Mouse (Mus musculus) neural tube, embryonic 15.5 days (tissue): ENCODE measurements at regions not wholly inside any gene's neighbourhood (a gene's known extent, or its start where the extent isn't known, plus 50 kb on each side); places are given as distances from the start of the nearest gene placed in this dataset.
"Not testable (repeated sequence)": the region's sequence is repeated elsewhere in the genome, so short reads cannot be mapped to it uniquely, and the experiment has no call there.

ENCODE experiments used
- ATAC-seq: fragments of 200-750 bp; cut with Nextera tagmentation; 2 replicates; pipeline ENCODE4 v1.8.0; 2017; ENCODE audit warnings: mild to moderate bottlenecking, moderate TSS enrichment, moderate library complexity; ENCODE audit not compliant: low FRiP score
- H3K27ac ChIP-seq: fragments of 300-500 bp; sonication (generic); replicated peaks from 2 replicates; pipeline ENCODE4 v1.5.1; 2015; ENCODE audit warnings: mild to moderate bottlenecking, inconsistent platforms
- H3K27me3 ChIP-seq: fragments of 300-500 bp; sonication (generic); replicated peaks from 2 replicates; pipeline ENCODE4 v1.6.1; 2015; ENCODE audit warnings: inconsistent platforms
- H3K36me3 ChIP-seq: fragments of 300-500 bp; sonication (generic); 2 replicates; pipeline ENCODE4 v1.6.1; 2015; ENCODE audit warnings: inconsistent platforms
- H3K4me1 ChIP-seq: fragments of 300-500 bp; sonication (generic); 2 replicates; pipeline ENCODE4 v1.6.1; 2015; ENCODE audit warnings: inconsistent platforms
- H3K4me2 ChIP-seq: fragments of 300-500 bp; sonication (generic); 2 replicates; pipeline ENCODE4 v1.6.1; 2015; ENCODE audit warnings: inconsistent platforms, mild to moderate bottlenecking, moderate library complexity
- H3K4me3 ChIP-seq: fragments of 300-500 bp; sonication (generic); replicated peaks from 2 replicates; pipeline ENCODE4 v1.5.1; 2015; ENCODE audit warnings: mild to moderate bottlenecking, inconsistent platforms
- H3K9ac ChIP-seq: fragments of 300-500 bp; sonication (generic); replicated peaks from 2 replicates; pipeline ENCODE4 v1.6.1; 2015; ENCODE audit warnings: mild to moderate bottlenecking, inconsistent platforms
- H3K9me3 ChIP-seq: fragments of 300-500 bp; sonication (generic); replicated peaks from 2 replicates; pipeline ENCODE4 v1.6.1; 2016; ENCODE audit warnings: inconsistent platforms
- WGBS: fragments of 180-500 bp; shearing (Covaris S2); methylation state at CpG from one replicate; pipeline ENCODE4 v1.1.7; 2015; ENCODE audit warnings: mixed read lengths; 5-methylcytosine and 5-hydroxymethylcytosine counted together

GRCm38 (mm10) chr1:35881521-35881920, 186.7 kb upstream of the Hs6st1 start:
- Histone ChIP-seq H3K27me3 (no peaks in the 10 kb centered on the region), H3K36me3 (no peaks in the 10 kb centered on the region), H3K4me3 (no peak overlapping the region), H3K9ac (no peak overlapping the region), H3K4me2 (no peak overlapping the region), H3K4me1 (0 out of 2 replicates have a peak, but pooled peaks cover 4% of the 10 kb centered on the region), H3K27ac (no peak overlapping the region), H3K9me3 (no peaks in the 10 kb centered on the region)
- 80% methylated on average over 4 of the region's 4 CpGs for WGBS
- no peak for ATAC-seq

- Histone ChIP-seq H3K36me3 (no peaks in the 10 kb centered on the region), H3K9ac (no peak overlapping the region), H3K4me2 (no peak overlapping the region), H3K4me3 (no peak overlapping the region), H3K27me3 (no peaks in the 10 kb centered on the region), H3K4me1 (0 out of 2 replicates have a peak, but pooled peaks cover 4% of the 10 kb centered on the region), H3K27ac (no peak overlapping the region), H3K9me3 (no peaks in the 10 kb centered on the region)
- no peak for ATAC-seq
- WGBS = 55% methylated on average over 1 of the region's 1 CpGs
Measured at GRCm38 (mm10) chr1:35882101-35882500, 186.1 kb upstream of the Hs6st1 start.

GRCm38 (mm10) chr1:35889731-35890499, 178.3 kb upstream of the Hs6st1 start:
- Histone ChIP-seq H3K4me2 (no peak overlapping the region), H3K4me1 (no peaks in the 10 kb centered on the region), H3K4me3 (no peak overlapping the region), H3K27me3 (no peaks in the 10 kb centered on the region), H3K27ac (no peak overlapping the region), H3K9me3 (0 out of 2 replicates have a peak, but pooled peaks cover 5% of the 10 kb centered on the region), H3K36me3 (no peaks in the 10 kb centered on the region), H3K9ac (no peak overlapping the region)
- no peak for ATAC-seq
- WGBS = 61% methylated on average over 19 of the region's 19 CpGs

- 87% methylated on average over 15 of the region's 15 CpGs for WGBS
- no peak overlapping the region for H3K27ac ChIP-seq
- H3K27me3 ChIP-seq = no peaks in the 10 kb centered on the region
- H3K9me3 ChIP-seq = 0 out of 2 replicates have a peak, but pooled peaks cover 5% of the 10 kb centered on the region
- H3K4me3 ChIP-seq = no peak overlapping the region
- H3K4me2 ChIP-seq = no peak overlapping the region
- H3K9ac ChIP-seq = no peak overlapping the region
- no peak for ATAC-seq
- no peaks in the 10 kb centered on the region for H3K36me3 ChIP-seq
- H3K4me1 ChIP-seq = no peaks in the 10 kb centered on the region
Measured at GRCm38 (mm10) chr1:35890500-35890900, 177.7 kb upstream of the Hs6st1 start.

GRCm38 (mm10) chr1:35899536-35899935, 168.7 kb upstream of the Hs6st1 start:
- 81% methylated on average over 1 of the region's 1 CpGs for WGBS
- no peak overlapping the region for H3K27ac ChIP-seq
- H3K9me3 ChIP-seq = 0 out of 2 replicates have a peak, but pooled peaks cover 4% of the 10 kb centered on the region
- H3K4me3 ChIP-seq = no peak overlapping the region
- no peaks in the 10 kb centered on the region for H3K4me1 ChIP-seq
- H3K4me2 ChIP-seq = no peak overlapping the region
- no peaks in the 10 kb centered on the region for H3K27me3 ChIP-seq
- no peak overlapping the region for H3K9ac ChIP-seq
- H3K36me3 ChIP-seq = no peaks in the 10 kb centered on the region
- no peak for ATAC-seq

- Histone ChIP-seq H3K4me3 (no peak overlapping the region), H3K4me2 (no peak overlapping the region), H3K27me3 (no peaks in the 10 kb centered on the region), H3K9me3 (no peaks in the 10 kb centered on the region), H3K4me1 (0 out of 2 replicates have a peak, but pooled peaks cover 3% of the 10 kb centered on the region), H3K9ac (no peak overlapping the region), H3K36me3 (no peaks in the 10 kb centered on the region), H3K27ac (no peak overlapping the region)
- 90% methylated on average over 9 of the region's 9 CpGs for WGBS
- ATAC-seq = no peak
Measured at GRCm38 (mm10) chr1:35904001-35904547, 164.1 kb upstream of the Hs6st1 start.

- H3K27ac ChIP-seq = no peak overlapping the region
- 88% methylated on average over 4 of the region's 4 CpGs for WGBS
- H3K4me2 ChIP-seq = no peak overlapping the region
- H3K9ac ChIP-seq = no peak overlapping the region
- no peak overlapping the region for H3K4me3 ChIP-seq
- no peaks in the 10 kb centered on the region for H3K36me3 ChIP-seq
- no peaks in the 10 kb centered on the region for H3K9me3 ChIP-seq
- no peaks in the 10 kb centered on the region for H3K4me1 ChIP-seq
- H3K27me3 ChIP-seq = no peaks in the 10 kb centered on the region
- ATAC-seq = no peak
Measured at GRCm38 (mm10) chr1:35913551-35913950, 154.6 kb upstream of the Hs6st1 start.

GRCm38 (mm10) chr1:35914175-35914574, 154.0 kb upstream of the Hs6st1 start:
- not testable (repeated sequence) for H3K9ac ChIP-seq, H3K4me1 ChIP-seq, H3K4me3 ChIP-seq, H3K27ac ChIP-seq, H3K27me3 ChIP-seq, H3K36me3 ChIP-seq, H3K4me2 ChIP-seq, H3K9me3 ChIP-seq, ATAC-seq
- WGBS = 94% methylated on average over 8 of the region's 8 CpGs

GRCm38 (mm10) chr1:35915526-35915925, 152.7 kb upstream of the Hs6st1 start:
- ATAC-seq = no peak
- no peak overlapping the region for H3K4me3 ChIP-seq
- WGBS = 83% methylated on average over 6 of the region's 6 CpGs

GRCm38 (mm10) chr1:35919840-35920734, 148.1 kb upstream of the Hs6st1 start:
- Histone ChIP-seq H3K27ac (peak overlapping the region; percentile 23; the same call in 1 of the 2 replicates), H3K4me1 (peaks cover 10% of the 10 kb centered on the region), H3K4me3 (no peak overlapping the region), H3K27me3 (no peaks in the 10 kb centered on the region), H3K9me3 (no peaks in the 10 kb centered on the region), H3K9ac (no peak overlapping the region), H3K4me2 (peak overlapping the region; percentile 11; the same call in 1 of the 2 replicates), H3K36me3 (no peaks in the 10 kb centered on the region)
- peak; percentile 90 for ATAC-seq
- 38% methylated on average over 12 of the region's 12 CpGs for WGBS

More at GRCm38 (mm10) chr1:35915526-35915925, 152.7 kb upstream of the Hs6st1 start:
- no peak overlapping the region for H3K27ac ChIP-seq
- no peaks in the 10 kb centered on the region for H3K27me3 ChIP-seq
- no peak overlapping the region for H3K4me2 ChIP-seq
- H3K9ac ChIP-seq = no peak overlapping the region
- H3K36me3 ChIP-seq = no peaks in the 10 kb centered on the region
- H3K4me1 ChIP-seq = peaks cover 10% of the 10 kb centered on the region
- H3K9me3 ChIP-seq = no peaks in the 10 kb centered on the region

- H3K4me3 ChIP-seq = no peak overlapping the region
- H3K4me1 ChIP-seq = peaks cover 7% of the 10 kb centered on the region
- no peaks in the 10 kb centered on the region for H3K27me3 ChIP-seq
- no peaks in the 10 kb centered on the region for H3K9me3 ChIP-seq
- H3K36me3 ChIP-seq = no peaks in the 10 kb centered on the region
- no peak for ATAC-seq
- no peak overlapping the region for H3K9ac ChIP-seq
- WGBS = 95% methylated on average over 4 of the region's 4 CpGs
- H3K4me2 ChIP-seq = no peak overlapping the region
- no peak overlapping the region for H3K27ac ChIP-seq
Measured at GRCm38 (mm10) chr1:35924796-35925195, 143.4 kb upstream of the Hs6st1 start.
